Mouse (Mus musculus): ENCODE results near the gene Synpo2.

Gene Synpo2

GRCm38 (mm10) chr3:123075759-123076158, 160.2 kb downstream of the Synpo2 start:
- in situ Hi-C loops (cut with MboI; ENCODE audit: low pct_unique_long_range_greater_than_20kb in 1 of 2, low sequenced_read_pairs in 2 of 2, unreplicated experiment in 1 of 2), result no loop called here

DNA sequence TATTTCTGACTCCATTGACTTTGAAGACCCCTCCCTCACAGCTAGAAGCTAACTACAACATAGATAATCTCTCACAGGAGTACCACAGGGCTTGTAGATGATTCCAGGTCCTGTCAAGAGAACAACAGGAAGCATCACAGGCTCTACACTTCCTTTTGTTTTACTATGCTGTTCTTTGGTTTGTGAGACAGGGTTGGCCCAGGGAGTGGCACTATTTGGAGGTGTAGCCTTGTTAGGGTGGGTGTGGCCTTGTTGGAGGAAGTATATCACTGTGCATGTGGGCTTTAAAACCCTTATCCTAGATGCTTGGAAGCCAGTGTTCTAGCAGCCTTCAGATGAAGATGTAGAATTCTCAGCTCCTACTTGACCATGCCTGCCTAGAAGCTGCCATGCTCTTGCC, 160.9 kb downstream of the Synpo2 start:
- in situ Hi-C loops (cut with MboI; ENCODE audit: low pct_unique_long_range_greater_than_20kb in 1 of 2, low sequenced_read_pairs in 2 of 2, unreplicated experiment in 1 of 2), result no loop called here

- in situ Hi-C loops (cut with MboI; ENCODE audit: low pct_unique_long_range_greater_than_20kb in 1 of 2, low sequenced_read_pairs in 2 of 2, unreplicated experiment in 1 of 2), result no loop called here
Measured at GRCm38 (mm10) chr3:123073351-123073750, 162.6 kb downstream of the Synpo2 start.

DNA sequence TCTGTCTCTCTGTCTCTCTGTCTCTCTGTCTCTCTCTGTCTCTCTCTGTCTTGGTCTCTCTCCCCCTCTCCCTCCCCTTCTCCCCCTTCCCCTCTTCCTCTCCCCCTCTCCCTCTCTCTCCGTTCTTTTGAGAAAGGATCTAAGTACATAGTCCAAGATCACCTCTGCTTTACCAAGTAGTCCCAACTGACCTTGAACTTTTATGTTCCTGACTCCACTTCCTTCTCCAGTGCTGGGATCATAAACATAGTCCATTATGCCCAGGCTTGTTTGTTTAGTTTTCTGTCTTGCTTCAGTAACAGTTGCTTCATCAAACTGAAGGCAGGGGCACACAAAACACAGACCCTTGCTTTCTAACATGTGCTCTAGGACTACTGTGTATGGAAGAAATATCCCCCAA, 163.5 kb downstream of the Synpo2 start:
- in situ Hi-C loops (cut with MboI; ENCODE audit: low pct_unique_long_range_greater_than_20kb in 1 of 2, low sequenced_read_pairs in 2 of 2, unreplicated experiment in 1 of 2), result no loop called here

GRCm38 (mm10) chr3:123070996-123071395, 165.0 kb downstream of the Synpo2 start:
- in situ Hi-C loops (cut with MboI; ENCODE audit: low pct_unique_long_range_greater_than_20kb in 1 of 2, low sequenced_read_pairs in 2 of 2, unreplicated experiment in 1 of 2), result no loop called here

DNA sequence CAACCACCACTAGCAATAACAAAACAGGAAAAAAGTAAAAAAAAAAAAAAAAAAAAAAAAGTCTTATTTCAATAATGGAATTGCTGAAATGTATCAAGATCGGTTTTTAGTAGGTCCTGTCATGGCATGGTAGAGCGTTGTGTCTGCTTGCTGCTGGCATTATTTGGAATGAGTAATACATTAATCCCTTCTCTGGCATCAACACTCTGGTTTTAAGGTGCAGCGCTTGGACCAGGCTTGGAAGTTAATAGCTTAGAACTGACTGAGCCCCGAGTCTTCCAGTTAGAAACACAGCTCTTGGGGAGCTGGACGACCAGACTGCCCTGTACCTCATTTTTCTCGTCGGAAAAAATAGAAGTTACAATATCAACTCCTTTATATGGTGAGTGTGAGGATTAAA, 169.1 kb downstream of the Synpo2 start:
- in situ Hi-C loops (cut with MboI; ENCODE audit: low pct_unique_long_range_greater_than_20kb in 1 of 2, low sequenced_read_pairs in 2 of 2, unreplicated experiment in 1 of 2), result no loop called here

DNA sequence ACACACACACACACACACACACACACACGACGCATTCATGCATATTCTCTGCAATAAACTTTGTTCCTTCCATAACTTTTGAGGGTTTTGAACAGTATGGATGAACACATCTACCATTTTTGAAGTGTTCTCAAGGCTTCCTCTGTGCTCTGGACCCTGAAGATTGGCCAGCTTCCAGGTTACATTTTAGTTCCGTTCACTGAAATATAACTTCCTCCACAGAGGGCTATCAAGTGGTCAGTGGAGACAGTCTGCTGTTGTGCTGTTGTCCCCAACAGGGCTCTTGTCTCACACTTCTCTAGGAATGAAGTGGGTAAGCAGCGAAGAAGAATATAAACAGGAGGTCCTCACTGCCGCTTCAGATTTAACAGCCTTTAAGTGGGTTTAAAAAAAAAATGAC, 170.5 kb downstream of the Synpo2 start:
- in situ Hi-C loops (cut with MboI; ENCODE audit: low pct_unique_long_range_greater_than_20kb in 1 of 2, low sequenced_read_pairs in 2 of 2, unreplicated experiment in 1 of 2), result no loop called here

- in situ Hi-C loops (cut with MboI; ENCODE audit: low pct_unique_long_range_greater_than_20kb in 1 of 2, low sequenced_read_pairs in 2 of 2, unreplicated experiment in 1 of 2), result no loop called here
Measured at GRCm38 (mm10) chr3:123064186-123064585, 171.8 kb downstream of the Synpo2 start.

- in situ Hi-C loops (cut with MboI; ENCODE audit: low pct_unique_long_range_greater_than_20kb in 1 of 2, low sequenced_read_pairs in 2 of 2, unreplicated experiment in 1 of 2), result no loop called here
Measured at GRCm38 (mm10) chr3:123061931-123062330, 174.0 kb downstream of the Synpo2 start.

DNA sequence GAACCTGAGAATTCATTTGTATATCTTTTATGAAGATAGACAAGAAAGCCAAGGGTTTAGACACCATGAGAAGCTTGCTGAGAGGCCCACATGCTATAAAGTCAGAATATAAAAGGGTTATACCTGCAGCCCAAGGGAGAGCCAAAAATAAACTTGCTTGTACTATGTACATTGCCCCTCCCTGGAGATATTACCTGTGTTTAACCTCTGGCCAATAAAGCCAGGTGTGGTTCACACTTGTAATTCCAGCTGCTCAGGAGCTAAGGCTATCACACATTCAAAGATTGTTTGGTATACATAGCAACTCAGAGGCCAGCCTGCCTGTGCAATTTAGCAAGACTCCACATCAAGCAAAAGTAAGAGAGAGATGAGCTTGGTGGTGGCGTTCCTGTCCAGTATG, 177.1 kb downstream of the Synpo2 start:
- in situ Hi-C loops (cut with MboI; ENCODE audit: low pct_unique_long_range_greater_than_20kb in 1 of 2, low sequenced_read_pairs in 2 of 2, unreplicated experiment in 1 of 2), result no loop called here

- in situ Hi-C loops (cut with MboI; ENCODE audit: low pct_unique_long_range_greater_than_20kb in 1 of 2, low sequenced_read_pairs in 2 of 2, unreplicated experiment in 1 of 2), result no loop called here
Measured at GRCm38 (mm10) chr3:123054178-123054577, 181.8 kb downstream of the Synpo2 start.

DNA sequence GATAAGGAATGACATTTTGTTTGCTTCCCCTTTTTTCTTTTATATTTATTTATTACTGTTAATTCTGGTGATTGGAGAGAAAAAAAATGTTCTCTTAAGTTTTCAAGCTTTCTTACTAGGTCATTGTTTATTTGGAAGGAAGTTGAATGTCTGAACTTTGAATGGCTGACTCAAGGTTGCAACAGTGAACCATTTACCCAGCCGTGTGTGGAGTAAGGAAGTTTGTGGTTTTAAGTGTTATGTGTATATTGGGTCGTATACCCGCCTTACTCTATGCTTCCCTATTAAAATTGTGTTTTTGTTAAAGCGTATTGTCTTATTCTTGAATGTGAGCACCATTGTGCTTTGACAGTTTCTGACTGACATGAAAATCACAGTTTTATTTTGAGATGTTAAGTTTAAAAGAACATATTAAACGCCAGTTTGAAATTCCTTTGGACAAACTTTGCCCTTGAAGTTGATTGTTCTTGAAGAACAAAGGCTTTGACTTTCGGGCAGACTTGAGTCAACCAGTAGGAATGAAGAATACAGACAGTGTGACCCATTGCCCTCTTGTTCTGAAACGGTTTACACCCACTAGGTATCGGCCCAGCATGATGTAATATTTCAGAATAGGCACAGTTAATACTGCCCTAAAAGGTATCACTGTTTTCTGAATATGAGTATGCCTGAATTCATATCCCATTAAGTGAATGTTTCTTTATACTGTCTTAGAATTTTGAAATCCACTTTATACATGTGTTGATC, 182.6 kb downstream of the Synpo2 start:
- in situ Hi-C loops (cut with MboI; ENCODE audit: low pct_unique_long_range_greater_than_20kb in 1 of 2, low sequenced_read_pairs in 2 of 2, unreplicated experiment in 1 of 2), result no loop called here

DNA sequence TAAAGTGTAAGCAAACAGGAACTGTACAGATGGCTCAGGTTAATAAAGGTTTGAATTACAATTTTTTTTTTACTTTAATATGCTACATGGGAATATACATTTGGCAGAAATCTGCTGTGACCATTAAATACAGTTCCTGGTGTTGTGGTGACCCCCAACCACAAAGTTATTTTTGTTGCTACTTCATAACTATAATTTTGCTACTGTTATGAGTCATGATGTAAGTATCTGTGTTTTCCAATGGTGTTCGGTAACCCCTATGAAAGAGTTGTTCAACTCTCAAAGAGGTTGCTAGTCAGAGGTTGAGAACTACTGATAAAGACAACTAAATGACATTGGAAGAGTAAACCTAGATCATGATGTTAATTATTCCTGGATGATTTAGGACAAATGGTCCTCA, 193.6 kb downstream of the Synpo2 start:
- in situ Hi-C loops (cut with MboI; ENCODE audit: low pct_unique_long_range_greater_than_20kb in 1 of 2, low sequenced_read_pairs in 2 of 2, unreplicated experiment in 1 of 2), result no loop called here

- in situ Hi-C loops (cut with MboI; ENCODE audit: low pct_unique_long_range_greater_than_20kb in 1 of 2, low sequenced_read_pairs in 2 of 2, unreplicated experiment in 1 of 2), result no loop called here
Measured at GRCm38 (mm10) chr3:123034752-123035151, 201.2 kb downstream of the Synpo2 start, which contains the start of gene Myoz2. TSS of gene Myoz2 (minus strand) at chr3:123035015.

- in situ Hi-C loops (cut with MboI; ENCODE audit: low pct_unique_long_range_greater_than_20kb in 1 of 2, low sequenced_read_pairs in 2 of 2, unreplicated experiment in 1 of 2), result no loop called here
Measured at GRCm38 (mm10) chr3:123033804-123034203, 202.1 kb downstream of the Synpo2 start.

All from mouse embryonic stem cell (cell line).